Mouse (Mus musculus) v-Abl transformed pro-B cells (cell line): ENCODE data around the gene Sec22a.

Source experiments
- in situ Hi-C, 2 experiments: fragments of 400-800 bp; cut with MboI; formaldehyde crosslinking; loops; one replicate each; pipeline ENCODE4 v1.15.1; 2025; ENCODE audit not compliant: unreplicated experiment in 2 of 2

The Sec22a gene

DNA sequence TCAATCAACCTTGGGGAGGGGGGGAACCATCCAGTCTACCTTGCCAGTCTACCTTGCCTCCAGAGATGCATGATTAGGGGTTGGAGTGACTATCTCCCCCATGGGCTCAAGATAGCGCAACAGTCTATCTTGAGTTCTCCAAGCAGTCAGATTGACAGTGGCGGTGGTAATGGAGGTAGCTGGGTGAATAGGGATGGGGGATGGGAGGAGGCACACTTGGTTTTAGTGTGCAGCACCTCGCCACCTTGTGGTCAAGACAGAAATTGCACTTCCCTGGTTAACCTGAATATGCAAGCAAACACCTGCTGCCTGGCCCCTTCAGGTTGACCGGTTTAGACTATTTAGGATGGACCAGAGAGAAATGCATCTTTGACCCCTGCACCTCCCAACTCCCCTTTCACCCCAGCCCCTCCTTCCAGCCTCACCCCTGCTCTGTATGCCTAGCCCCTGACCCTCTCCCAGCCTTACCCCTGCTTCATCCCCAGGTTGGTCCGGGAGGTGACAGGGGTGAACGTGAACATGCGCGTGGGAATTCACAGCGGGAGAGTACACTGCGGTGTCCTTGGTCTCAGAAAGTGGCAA, 93.3 kb downstream of the Sec22a start:
- in situ Hi-C loops = loop anchor here (10.0 to 25.0 kb wide), 4 partner anchors 216 to 608 kb away; no protein-coding TSS in a partner anchor
